Comparison of ENCODE assay signal across 1 mouse cellular context in genomic region chrX:104208701-104209100, GRCm38 (mm10).
TF ChIP-seq lines count a peak whose summit lies in the region.

No protein-coding gene starts in this region.

TF ChIP-seq in MEL, 35 proteins besides CTCF, POLR2A, EP300 and RAD21 (continued from another document):
- TF ChIP-seq TCF12 (IDR thresholded peaks at IDR 0.05; ENCODE audit: low read depth, low read length), result no peak
- no peak for TF ChIP-seq USF2 (IDR thresholded peaks at IDR 0.05; ENCODE audit: borderline replicate concordance in 1 of 2, insufficient read depth in 1 of 2, low read depth in 1 of 2, low read length in 2 of 2)
- TF ChIP-seq ZNF384 (IDR thresholded peaks at IDR 0.05; ENCODE audit: low read depth, low read length), result no peak
- TF ChIP-seq TAL1 (IDR thresholded peaks at IDR 0.05; ENCODE audit: low read length), result no peak
- TF ChIP-seq ZMIZ1 (IDR thresholded peaks at IDR 0.05; ENCODE audit: low read depth, low read length), result no peak
- no peak for TF ChIP-seq MYB (IDR thresholded peaks at IDR 0.05; ENCODE audit: low read depth, low read length)
- TF ChIP-seq MXI1 (IDR thresholded peaks at IDR 0.05; ENCODE audit: low read depth, low read length), result no peak
- no peak for TF ChIP-seq JUND (IDR thresholded peaks at IDR 0.05; ENCODE audit: low read depth, low read length)
- TF ChIP-seq KAT2A (conservative IDR thresholded peaks at IDR 0.05; ENCODE audit: low read depth, low read length), result no peak
- no peak for TF ChIP-seq MYC (IDR thresholded peaks at IDR 0.05; ENCODE audit: low read depth, low read length)
